Comparison of ENCODE assay signal across 8 mouse cellular contexts in genomic region chr3:103968701-103969100, GRCm38 (mm10). TPM values are rescaled to one million over a fixed set of nuclear protein-coding genes. Genes with fewer than 3 reads are reported as not detected.
A peak's percentile ranks its signal among the peaks of the same experiment; 100 is the strongest.
DNase-seq lines count a peak whose midpoint lies in the region; ATAC-seq lines count a peak whose summit lies in the region.

No protein-coding gene starts in this region.

- peaks cover 28% of the 10 kb centered on the region; the same call in 1 of the 2 replicates for H3K4me1 ChIP-seq in megakaryocyte, embryonic 14.5 days
- peaks cover 22% of the 10 kb centered on the region for H3K4me1 ChIP-seq in midbrain, embryonic 15.5 days

- H3K9ac ChIP-seq in midbrain, embryonic 15.5 days, result peak overlapping the region; percentile 96

- no peak for ATAC-seq in megakaryocyte, adult 5-6 weeks (ENCODE audit: poor library complexity, severe bottlenecking)
- peak; percentile 85 for ATAC-seq in midbrain, embryonic 15.5 days (replicated peaks)

- no peaks in the 10 kb centered on the region for H3K9me3 ChIP-seq in megakaryocyte, embryonic 14.5 days
- no peaks in the 10 kb centered on the region for H3K9me3 ChIP-seq in midbrain, embryonic 15.5 days

- H3K4me3 ChIP-seq in megakaryocyte, embryonic 14.5 days (replicated peaks), result peak overlapping the region; percentile 97
- H3K4me3 ChIP-seq in midbrain, embryonic 15.5 days, result peak overlapping the region; percentile 98

- no peaks in the 10 kb centered on the region for H3K27me3 ChIP-seq in megakaryocyte, embryonic 14.5 days (replicated peaks)
- H3K27me3 ChIP-seq in midbrain, embryonic 15.5 days (replicated peaks), result no peaks in the 10 kb centered on the region

- under 1% methylated on average over 24 of the region's 24 CpGs for WGBS in midbrain, embryonic 15.5 days

- peak; percentile 61 for DNase-seq in adipocyte (ENCODE audit: low spot score)
- DNase-seq in forelimb bud, embryonic 11.5 days (ENCODE audit: low read depth, low spot score), result peak; percentile 59
- peak; percentile 59 to 71 for DNase-seq in layer of hippocampus, postnatal 10 days (ENCODE audit: low spot score in 2 of 2)
- no peak for DNase-seq in adrenal gland, postnatal 10 days
- no peak for DNase-seq in spleen, postnatal 4 days (ENCODE audit: low spot score in 2 of 2)

- H3K36me3 ChIP-seq in megakaryocyte, embryonic 14.5 days (replicated peaks; ENCODE audit: low read length), result peaks cover 66% of the 10 kb centered on the region
- 0 out of 2 replicates have a peak, but pooled peaks cover 3% of the 10 kb centered on the region for H3K36me3 ChIP-seq in midbrain, embryonic 15.5 days (replicated peaks)

- H3K27ac ChIP-seq in midbrain, embryonic 15.5 days, result peak overlapping the region; percentile 98

- peak overlapping the region; percentile 75 for H3K4me2 ChIP-seq in midbrain, embryonic 15.5 days

RNA-seq across cellular contexts. Expression of gene Phtf1, which starts 0.8 kb away (rescaled TPM):
- polyA plus RNA-seq in megakaryocyte, embryonic 14.5 days (2012; ENCODE audit: insufficient read depth, low replicate concordance), result 4.0 and 5.0 TPM in 2 replicates
- 9.8 and 11.3 TPM in 2 replicates for total RNA-seq in megakaryocyte, adult 5-6 weeks (2015)
- total RNA-seq in megakaryocyte, adult 5-6 weeks (2017), result 14.7 and 16.3 TPM in 2 replicates
- total RNA-seq in layer of hippocampus, postnatal 10 days (2021), result 10 to 100 TPM; 36.4 to 39.6 TPM
- 25.0 and 26.2 TPM in 2 replicates for polyA plus RNA-seq in midbrain, embryonic 15.5 days (2015; fragmentation: Nextera tagmentation; extraction: Ambion mirVana)
- total RNA-seq in adrenal gland, postnatal 10 days (2021), result 10 to 100 TPM; 16.4 to 19.4 TPM

RNA-seq across cellular contexts. Expression of gene Rsbn1, which starts 54.8 kb away (rescaled TPM):
- 9.0 and 18.1 TPM in 2 replicates for polyA plus RNA-seq in megakaryocyte, embryonic 14.5 days (2012; ENCODE audit: insufficient read depth, low replicate concordance)
- 24.0 and 31.8 TPM in 2 replicates for total RNA-seq in megakaryocyte, adult 5-6 weeks (2015)
- 29.1 and 31.1 TPM in 2 replicates for total RNA-seq in megakaryocyte, adult 5-6 weeks (2017)
- 10 to 100 TPM; 19.1 to 20.9 TPM for total RNA-seq in layer of hippocampus, postnatal 10 days (2021)
- 22.8 and 23.0 TPM in 2 replicates for polyA plus RNA-seq in midbrain, embryonic 15.5 days (2015; fragmentation: Nextera tagmentation; extraction: Ambion mirVana)
- 10 to 100 TPM; 16.0 to 17.7 TPM for total RNA-seq in adrenal gland, postnatal 10 days (2021)

Comparison
In these comparisons a context has a peak if more than half of its experiments do, and no peak if none do; other contexts are left out.
1. DNase-seq: peak in adipocyte (single experiment), forelimb bud, embryonic 11.5 days (single experiment) and layer of hippocampus, postnatal 10 days (2 of 2); none in adrenal gland, postnatal 10 days (single experiment) and spleen, postnatal 4 days (0 of 2).